Mouse (Mus musculus) G1E (cell line): Measurements from ENCODE around the gene Cldn19. TPM values are rescaled to one million over a fixed set of nuclear protein-coding genes. Genes with fewer than 3 reads are reported as not detected.
A peak's percentile ranks its signal among the peaks of the same experiment; 100 is the strongest.

ENCODE experiments used
- ATAC-seq: 2 replicates; pipeline ENCODE4 v1.8.0; 2016; ENCODE audit warnings: mild to moderate bottlenecking; ENCODE audit not compliant: insufficient number of reproducible peaks, poor library complexity, low FRiP score, severe bottlenecking; ENCODE audit errors: extremely low read depth
- DNase-seq: peaks from one replicate; pipeline ENCODE4 v3.0.0; 2012; ENCODE audit warnings: low spot score
- H3K27me3 ChIP-seq: 2 replicates; pipeline ENCODE4 v1.6.1; 2012; ENCODE audit warnings: mild to moderate bottlenecking, low read length, inconsistent platforms; ENCODE audit not compliant: insufficient read depth
- H3K36me3 ChIP-seq: replicated peaks from 2 replicates; pipeline ENCODE3; 2012; ENCODE audit warnings: mild to moderate bottlenecking, inconsistent platforms
- H3K4me1 ChIP-seq: 2 replicates; pipeline ENCODE4 v1.6.1; 2012; ENCODE audit warnings: low read depth, low read length, inconsistent platforms, mixed read lengths; ENCODE audit not compliant: insufficient read depth
- H3K4me3 ChIP-seq: 2 replicates; pipeline ENCODE4 v1.5.1; 2012; ENCODE audit warnings: low read depth, mild to moderate bottlenecking, inconsistent platforms, low read length, moderate library complexity, mixed read lengths
- H3K9me3 ChIP-seq: replicated peaks from 2 replicates; pipeline ENCODE4 v1.6.1; 2012; ENCODE audit warnings: inconsistent platforms
- CTCF ChIP-seq: IDR thresholded peaks from 2 replicates; pipeline ENCODE4 v1.5.1; 2012; ENCODE audit warnings: low read depth, low read length, inconsistent platforms, mixed read lengths
- GATA1 ChIP-seq: IDR thresholded peaks from 2 replicates; pipeline ENCODE4 v1.6.1; 2012; ENCODE audit warnings: borderline replicate concordance, low read length, inconsistent platforms, mixed read lengths
- GATA2 ChIP-seq: IDR thresholded peaks from 2 replicates; pipeline ENCODE4 v1.6.1; 2012; ENCODE audit warnings: low read depth, low read length, inconsistent platforms, borderline replicate concordance
- POLR2AphosphoS5 ChIP-seq: IDR thresholded peaks from 2 replicates; pipeline ENCODE4 v1.6.1; 2012; ENCODE audit warnings: low read depth, low read length, inconsistent platforms; ENCODE audit not compliant: insufficient replicate concordance
- TAL1 ChIP-seq: conservative IDR thresholded peaks from 2 replicates; pipeline ENCODE4 v1.6.1; 2012; ENCODE audit warnings: low read depth, low read length, inconsistent platforms, mixed read lengths
- polyA plus RNA-seq: library from polyadenylated mRNA; stranded (reverse); fragments of >175 nt; gene quantifications from 2 replicates; pipeline ENCODE4 v1.2.3, GENCODE M21; 2012
- total RNA-seq, 2 experiments: library from RNA; stranded (forward) in 1 of 2; stranded (reverse) in 1 of 2; fragments of 200-1000 nt in 1 of 2; fragments of >200 nt in 1 of 2; fragmentation: Nextera tagmentation in 1 of 2; gene quantifications; 2 replicates each; pipeline ENCODE4 v1.2.3; 2014 to 2017

Gene Cldn19
- total and polyA plus RNA-seq, 3 experiments, result 0.16 TPM; not detected in 2

GRCm38 (mm10) chr4:119284861-119285260 lies 29.6 kb downstream of the Cldn19 start:
- DNase-seq, result no peak
- no peak for ATAC-seq
- peaks cover 69% of the 10 kb centered on the region for H3K4me1 ChIP-seq
- no peak for TF ChIP-seq GATA2
- TF ChIP-seq POLR2AphosphoS5, result no peak
- TF ChIP-seq GATA1, result no peak
- no peak for TF ChIP-seq TAL1
- no peak for TF ChIP-seq CTCF
- H3K4me3 ChIP-seq, result no peak overlapping the region
- no peaks in the 10 kb centered on the region for H3K27me3 ChIP-seq
- peaks cover 93% of the 10 kb centered on the region for H3K36me3 ChIP-seq
- H3K9me3 ChIP-seq, result no peaks in the 10 kb centered on the region

GRCm38 (mm10) chr4:119285336-119285735 lies 30.1 kb downstream of the Cldn19 start:
- DNase-seq (no peak), ATAC-seq (no peak)
- H3K9me3 ChIP-seq, result no peaks in the 10 kb centered on the region
- H3K27me3 ChIP-seq, result no peaks in the 10 kb centered on the region
- H3K4me1 ChIP-seq, result peaks cover 71% of the 10 kb centered on the region
- H3K36me3 ChIP-seq, result peaks cover 93% of the 10 kb centered on the region
- H3K4me3 ChIP-seq, result no peak overlapping the region
- TF ChIP-seq GATA1 (no peak), TAL1 (no peak), GATA2 (no peak), POLR2AphosphoS5 (no peak), CTCF (no peak)

GRCm38 (mm10) chr4:119291921-119292320 lies 36.7 kb downstream of the Cldn19 start:
- peaks cover 47% of the 10 kb centered on the region for H3K4me1 ChIP-seq
- H3K27me3 ChIP-seq, result no peaks in the 10 kb centered on the region
- H3K36me3 ChIP-seq, result peaks cover 61% of the 10 kb centered on the region

GRCm38 (mm10) chr4:119292771-119293573 lies 37.8 kb downstream of the Cldn19 start:
- Histone ChIP-seq H3K4me3 (peak overlapping the region; percentile 85), H3K4me1 (peaks cover 36% of the 10 kb centered on the region), H3K27me3 (no peaks in the 10 kb centered on the region), H3K9me3 (no peaks in the 10 kb centered on the region), H3K36me3 (peaks cover 51% of the 10 kb centered on the region)
- no peak for TF ChIP-seq TAL1
- TF ChIP-seq POLR2AphosphoS5, result 0 out of 2 replicates have a peak, but pooled peaks have one; percentile 58
- no peak for TF ChIP-seq GATA1
- no peak for TF ChIP-seq GATA2
- no peak for TF ChIP-seq CTCF
- DNase-seq (peak; percentile 45), ATAC-seq (no peak)

More at GRCm38 (mm10) chr4:119291921-119292320, 36.7 kb downstream of the Cldn19 start:
- peak overlapping the region; percentile 85 for H3K4me3 ChIP-seq
- DNase-seq (no peak), ATAC-seq (no peak)
- TF ChIP-seq GATA1 (no peak), POLR2AphosphoS5 (no peak), CTCF (no peak), TAL1 (no peak), GATA2 (no peak)
- no peaks in the 10 kb centered on the region for H3K9me3 ChIP-seq

- DNase-seq (peak; percentile 54), ATAC-seq (no peak)
- Histone ChIP-seq H3K4me1 (peaks cover 30% of the 10 kb centered on the region), H3K9me3 (no peaks in the 10 kb centered on the region), H3K27me3 (no peaks in the 10 kb centered on the region), H3K4me3 (peak overlapping the region; percentile 85), H3K36me3 (peaks cover 45% of the 10 kb centered on the region)
- TF ChIP-seq POLR2AphosphoS5 (no peak), GATA1 (no peak), CTCF (no peak), TAL1 (no peak), GATA2 (no peak)
Measured at GRCm38 (mm10) chr4:119293574-119294258, 38.5 kb downstream of the Cldn19 start.

- no peaks in the 10 kb centered on the region for H3K9me3 ChIP-seq
- H3K36me3 ChIP-seq, result peaks cover 44% of the 10 kb centered on the region
- peak; percentile 97 for ATAC-seq
- no peaks in the 10 kb centered on the region for H3K27me3 ChIP-seq
- H3K4me3 ChIP-seq, result peak within 1 kb of the TSS; percentile 85
- peaks cover 26% of the 10 kb centered on the region for H3K4me1 ChIP-seq
- peak; percentile 95 for DNase-seq
- no peak for TF ChIP-seq GATA2
- no peak for TF ChIP-seq POLR2AphosphoS5
- no peak for TF ChIP-seq CTCF
- no peak for TF ChIP-seq TAL1
- TF ChIP-seq GATA1, result no peak
Measured at GRCm38 (mm10) chr4:119294415-119295133, 39.4 kb downstream of the Cldn19 start, which contains the start of gene Ybx1. Gene Ybx1 (minus strand): TSS chr4:119294604.
